Mouse (Mus musculus) C2C12 (cell line): Measurements from ENCODE around the gene Erg28. TPM values are rescaled to one million over a fixed set of nuclear protein-coding genes. Genes with fewer than 3 reads are reported as not detected.

Experiments used
- H3K27me3 ChIP-seq: one replicate; pipeline ENCODE4 v1.6.1; 2011; ENCODE audit not compliant: control insufficient read depth, insufficient read depth, insufficient read length
- H3K36me3 ChIP-seq: one replicate; pipeline ENCODE4 v1.6.1; 2011; ENCODE audit not compliant: control insufficient read depth, insufficient read depth
- H3K4me3 ChIP-seq: one replicate; pipeline ENCODE4 v1.5.1; 2011; ENCODE audit warnings: mild to moderate bottlenecking, control low read depth; ENCODE audit not compliant: poor library complexity, insufficient read depth, severe bottlenecking
- H3K79me2 ChIP-seq: one replicate; pipeline ENCODE4 v1.6.1; 2011; ENCODE audit not compliant: control insufficient read depth, insufficient read depth
- H3K79me3 ChIP-seq: one replicate; pipeline ENCODE4 v1.6.1; 2011; ENCODE audit warnings: low read depth, control low read depth
- H3ac ChIP-seq: one replicate; pipeline ENCODE3; 2011; ENCODE audit warnings: low read depth; ENCODE audit not compliant: control insufficient read depth, insufficient read length
- CEBPB ChIP-seq: IDR thresholded peaks from one replicate; pipeline ENCODE4 v1.6.1; 2011; ENCODE audit warnings: low read depth, mild to moderate bottlenecking, control low read depth, moderate library complexity
- CTCF ChIP-seq: IDR thresholded peaks from one replicate; pipeline ENCODE4 v1.5.1; 2011; ENCODE audit not compliant: control insufficient read depth, insufficient read depth, insufficient read length
- FOSL1 ChIP-seq: IDR thresholded peaks from one replicate; pipeline ENCODE4 v1.8.0; 2011; ENCODE audit warnings: mild to moderate bottlenecking, low read length; ENCODE audit not compliant: poor library complexity, insufficient read depth, severe bottlenecking
- MAX ChIP-seq: IDR thresholded peaks from one replicate; pipeline ENCODE4 v1.6.1; 2011; ENCODE audit warnings: mild to moderate bottlenecking, control low read depth
- MYOD1 ChIP-seq: IDR thresholded peaks from one replicate; pipeline ENCODE4 v1.6.1; 2011; ENCODE audit warnings: low read depth; ENCODE audit not compliant: control insufficient read depth, insufficient read length
- MYOG ChIP-seq: IDR thresholded peaks from one replicate; pipeline ENCODE4 v1.6.1; 2011; ENCODE audit not compliant: control insufficient read depth, insufficient read length; ENCODE audit errors: extremely low read depth
- USF1 ChIP-seq: IDR thresholded peaks from one replicate; pipeline ENCODE4 v1.6.1; 2011; ENCODE audit warnings: low read depth, mild to moderate bottlenecking, control low read depth, moderate library complexity
- polyA plus RNA-seq: library from polyadenylated mRNA; unstranded; fragments of >200 nt; fragmentation: generic; extraction: Trizol; gene quantifications from one replicate; pipeline ENCODE4 v1.2.1, GENCODE M21; 2012; ENCODE audit warnings: missing spikeins

Erg28 gene
- polyA plus RNA-seq, 1 experiment: 51.4 TPM

GRCm38 (mm10) chr12:85810959-85811358, 13.4 kb downstream of the Erg28 start:
- Histone ChIP-seq H3K36me3 (peaks cover 44% of the 10 kb centered on the region), H3K79me2 (no peaks in the 10 kb centered on the region), H3K79me3 (no peaks in the 10 kb centered on the region), H3K27me3 (no peaks in the 10 kb centered on the region), H3K4me3 (no peak overlapping the region), H3ac (no peak overlapping the region)
- TF ChIP-seq CEBPB: no peak
- TF ChIP-seq FOSL1: no peak
- no peak for TF ChIP-seq CTCF
- no peak for TF ChIP-seq USF1
- no peak for TF ChIP-seq MYOG
- no peak for TF ChIP-seq MAX
- no peak for TF ChIP-seq MYOD1

- Histone ChIP-seq H3K4me3 (no peak overlapping the region), H3K27me3 (no peaks in the 10 kb centered on the region), H3K79me3 (no peaks in the 10 kb centered on the region), H3K36me3 (peaks cover 32% of the 10 kb centered on the region), H3ac (no peak overlapping the region), H3K79me2 (no peaks in the 10 kb centered on the region)
- TF ChIP-seq CTCF (no peak), MYOG (no peak), MAX (no peak), CEBPB (no peak), FOSL1 (no peak), USF1 (no peak), MYOD1 (no peak)
Measured at GRCm38 (mm10) chr12:85809726-85810125, 14.6 kb downstream of the Erg28 start.

GRCm38 (mm10) chr12:85800031-85800430, 24.3 kb downstream of the Erg28 start:
- no peak overlapping the region for H3ac ChIP-seq
- H3K79me2 ChIP-seq: no peaks in the 10 kb centered on the region
- H3K36me3 ChIP-seq: no peaks in the 10 kb centered on the region
- H3K79me3 ChIP-seq: no peaks in the 10 kb centered on the region
- no peak overlapping the region for H3K4me3 ChIP-seq
- TF ChIP-seq CTCF (no peak), MYOG (no peak), USF1 (no peak), CEBPB (no peak), FOSL1 (no peak), MYOD1 (no peak), MAX (no peak)
- H3K27me3 ChIP-seq: no peaks in the 10 kb centered on the region

- no peak overlapping the region for H3ac ChIP-seq
- no peaks in the 10 kb centered on the region for H3K79me3 ChIP-seq
- no peak for TF ChIP-seq FOSL1
- TF ChIP-seq MAX: no peak
- no peak for TF ChIP-seq MYOG
- no peak for TF ChIP-seq MYOD1
- no peaks in the 10 kb centered on the region for H3K79me2 ChIP-seq
- no peak overlapping the region for H3K4me3 ChIP-seq
- no peaks in the 10 kb centered on the region for H3K27me3 ChIP-seq
- H3K36me3 ChIP-seq: no peaks in the 10 kb centered on the region
Measured at GRCm38 (mm10) chr12:85795551-85795950, 28.8 kb downstream of the Erg28 start.

GRCm38 (mm10) chr12:85794094-85794493, 30.3 kb downstream of the Erg28 start:
- no peak overlapping the region for H3ac ChIP-seq
- H3K79me3 ChIP-seq: no peaks in the 10 kb centered on the region
- no peaks in the 10 kb centered on the region for H3K79me2 ChIP-seq
- H3K36me3 ChIP-seq: no peaks in the 10 kb centered on the region
- H3K4me3 ChIP-seq: no peak overlapping the region
- H3K27me3 ChIP-seq: no peaks in the 10 kb centered on the region
- TF ChIP-seq CTCF (no peak), USF1 (no peak), MYOD1 (no peak)

- Histone ChIP-seq H3K79me2 (no peaks in the 10 kb centered on the region), H3K79me3 (no peaks in the 10 kb centered on the region), H3K27me3 (no peaks in the 10 kb centered on the region), H3K36me3 (no peaks in the 10 kb centered on the region), H3K4me3 (no peak overlapping the region), H3ac (no peak overlapping the region)
- TF ChIP-seq CTCF (no peak), FOSL1 (no peak), CEBPB (no peak), MAX (no peak), MYOG (no peak), USF1 (no peak), MYOD1 (no peak)
Measured at GRCm38 (mm10) chr12:85792821-85793346, 31.5 kb downstream of the Erg28 start.
